Mouse (Mus musculus): ENCODE results near the gene Lgsn. TPM values are rescaled to one million over a fixed set of nuclear protein-coding genes. Genes with fewer than 3 reads are reported as not detected.

Gene Lgsn
- polyA plus RNA-seq, 1 experiment, result 0.08 TPM

DNA sequence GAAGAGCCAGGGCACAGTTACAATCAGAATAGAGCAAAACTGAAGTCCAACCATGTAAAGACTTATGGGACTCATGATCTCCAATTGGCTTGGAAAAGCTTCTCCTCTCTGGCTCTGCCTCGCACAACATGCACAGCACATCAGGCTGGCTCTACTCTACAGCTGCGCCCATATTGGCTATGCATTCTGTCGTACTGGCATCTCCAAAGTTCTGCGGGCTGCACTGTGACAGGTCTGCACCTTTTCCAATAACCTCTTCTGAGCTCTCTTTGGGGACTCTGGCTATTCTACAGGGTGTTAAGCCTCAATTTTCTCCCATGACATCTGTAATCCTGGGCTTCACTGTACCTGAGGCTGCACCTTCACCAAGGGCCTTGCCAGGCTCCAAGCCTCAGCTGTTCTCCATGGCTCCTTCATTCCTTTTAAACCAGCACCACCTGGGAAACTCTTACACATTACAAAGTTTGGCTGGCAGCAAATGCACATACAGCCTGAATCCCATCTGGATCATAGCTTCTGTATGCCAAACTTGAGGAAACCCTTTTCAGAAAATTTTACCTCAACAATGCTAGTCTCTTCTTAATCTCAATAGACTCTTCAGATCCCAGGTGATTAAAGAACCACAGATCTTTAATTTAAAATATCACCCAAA lies 44.5 kb downstream of the Lgsn start:
- H3K4me3 ChIP-seq (replicated peaks; ENCODE audit: insufficient read depth, low read depth, low read length), result no peak overlapping the region
- 88% methylated on average over 4 of the region's 4 CpGs for WGBS
- no peaks in the 10 kb centered on the region for H3K27me3 ChIP-seq (ENCODE audit: control insufficient read depth, insufficient read depth, low read length)
- TF ChIP-seq POLR2A (IDR thresholded peaks at IDR 0.05; ENCODE audit: borderline replicate concordance, insufficient read depth, low read length) (no peak), CTCF (IDR thresholded peaks at IDR 0.05; ENCODE audit: borderline replicate concordance, insufficient read depth, low read depth, low read length) (no peak)
- no peak overlapping the region for H3K27ac ChIP-seq (ENCODE audit: insufficient read depth, low read length)
- H3K4me1 ChIP-seq (ENCODE audit: control insufficient read depth, insufficient read depth, low read length), result no peaks in the 10 kb centered on the region
- no peak for DNase-seq

DNA sequence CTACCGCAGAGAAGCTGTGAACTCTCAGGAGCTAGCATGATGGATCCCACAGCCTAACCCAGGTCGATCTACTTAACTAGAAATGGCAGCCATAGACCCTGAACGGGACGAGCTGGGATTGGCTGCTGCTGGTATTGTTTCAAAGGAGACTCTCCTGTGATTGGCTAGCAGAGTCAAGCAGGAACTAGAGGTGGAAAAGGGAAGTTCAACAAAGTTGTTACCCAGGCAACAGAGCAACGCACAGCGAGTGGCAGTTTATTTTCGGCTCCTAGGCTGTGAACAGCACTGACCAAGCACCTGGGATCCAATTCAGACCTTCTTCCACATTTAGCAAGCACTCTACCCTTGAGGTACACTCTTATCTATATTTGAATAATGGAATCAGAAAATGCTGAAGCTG lies 46.4 kb downstream of the Lgsn start, which contains the start of the genes 4931428L18Rik and Pih1d3:
TSS of gene 4931428L18Rik (minus strand) at position 121 of the 400 bp plus-strand sequence.
TSS of gene Pih1d3 (plus strand) at position 275 of the 400 bp plus-strand sequence.
- no peak within 1 kb of the TSS for H3K27ac ChIP-seq (ENCODE audit: insufficient read depth, low read length)
- no peak for DNase-seq
- 82% methylated on average over 7 of the region's 7 CpGs for WGBS
- no peak for TF ChIP-seq POLR2A (IDR thresholded peaks at IDR 0.05; ENCODE audit: borderline replicate concordance, insufficient read depth, low read length)
- TF ChIP-seq CTCF (IDR thresholded peaks at IDR 0.05; ENCODE audit: borderline replicate concordance, insufficient read depth, low read depth, low read length), result no peak
- no peaks in the 10 kb centered on the region for H3K4me1 ChIP-seq (ENCODE audit: control insufficient read depth, insufficient read depth, low read length)
- no peak within 1 kb of the TSS for H3K4me3 ChIP-seq (replicated peaks; ENCODE audit: insufficient read depth, low read depth, low read length)
- H3K27me3 ChIP-seq (ENCODE audit: control insufficient read depth, insufficient read depth, low read length), result no peaks in the 10 kb centered on the region

DNA sequence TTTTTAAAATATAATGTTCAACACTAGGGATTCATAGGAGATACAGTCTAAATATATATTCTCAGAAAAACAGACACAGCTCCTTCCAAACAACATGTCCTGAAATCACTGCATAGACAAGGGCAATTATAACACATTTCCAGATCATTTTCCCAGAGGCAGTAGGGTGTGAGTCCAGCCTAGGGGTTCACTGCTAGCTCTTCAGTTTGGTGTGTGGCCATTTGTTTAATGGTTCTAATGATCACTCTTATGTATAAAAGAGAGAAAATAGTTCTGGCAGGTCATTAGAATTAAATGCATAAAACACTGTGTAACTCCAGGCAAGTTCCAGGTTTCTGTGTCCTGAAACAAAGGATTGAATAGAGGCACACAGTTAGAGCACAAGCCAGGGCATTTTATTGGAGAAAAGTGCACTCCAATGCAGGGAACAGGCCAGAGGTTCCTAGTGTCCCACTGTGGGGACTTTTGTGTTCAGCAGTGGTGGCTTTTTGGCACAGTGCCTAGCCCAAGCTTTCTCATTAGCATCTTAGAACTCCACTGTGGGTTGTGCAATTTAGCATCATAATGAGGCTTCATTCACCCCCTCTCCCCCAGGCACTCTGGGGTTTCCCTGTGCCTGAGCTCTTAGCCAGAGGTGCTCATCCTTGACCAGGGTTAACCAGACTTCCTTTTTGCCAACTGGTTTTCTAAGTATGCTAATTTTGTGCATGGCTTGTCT lies 57.3 kb downstream of the Lgsn start:
- Histone ChIP-seq H3K4me1 (ENCODE audit: control insufficient read depth, insufficient read depth, low read length) (no peaks in the 10 kb centered on the region), H3K4me3 (replicated peaks; ENCODE audit: insufficient read depth, low read depth, low read length) (no peak overlapping the region), H3K27me3 (ENCODE audit: control insufficient read depth, insufficient read depth, low read length) (no peaks in the 10 kb centered on the region), H3K27ac (ENCODE audit: insufficient read depth, low read length) (no peak overlapping the region)
- DNase-seq, result peak in 1 of 2 experiments; percentile 13
- no peak for TF ChIP-seq POLR2A (IDR thresholded peaks at IDR 0.05; ENCODE audit: borderline replicate concordance, insufficient read depth, low read length)
- no peak for TF ChIP-seq CTCF (IDR thresholded peaks at IDR 0.05; ENCODE audit: borderline replicate concordance, insufficient read depth, low read depth, low read length)

Other genes starting within 250 kb of the Lgsn start
- not detected in 2 replicates for gene AC153137.1, start 198.4 kb upstream of the Lgsn start, polyA plus RNA-seq (2012; rRNA removed)
- not detected in 2 replicates for gene 4931428L18Rik, start 46.3 kb downstream of the Lgsn start, polyA plus RNA-seq (2012; rRNA removed)
- gene Pih1d3, start 46.4 kb downstream of the Lgsn start, polyA plus RNA-seq (2012; rRNA removed), result not detected in 2 replicates